ENCODE assay signal across 10 mouse cellular contexts in the genomic region with DNA sequence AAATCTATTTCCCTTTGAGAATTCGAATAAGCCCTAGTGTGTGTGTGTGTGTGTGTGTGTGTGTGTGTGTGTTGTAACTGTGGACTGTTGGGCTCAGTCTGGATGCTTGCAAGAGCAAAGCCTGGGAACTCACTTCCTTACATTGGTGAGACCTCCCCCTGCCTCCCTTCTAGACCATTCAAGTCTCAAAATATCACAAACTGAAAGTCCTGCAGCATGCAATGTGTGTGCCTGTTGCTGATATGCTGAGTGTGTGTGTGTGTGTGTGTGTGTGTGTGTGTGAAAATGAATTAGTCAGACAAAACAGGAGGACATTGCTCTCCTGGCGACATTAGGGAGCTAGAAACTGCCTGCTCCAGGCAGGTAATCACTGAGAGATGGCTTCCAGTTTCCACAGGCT. TPM values are rescaled to one million over a fixed set of nuclear protein-coding genes. Genes with fewer than 3 reads are reported as not detected.
DNase-seq lines count a peak whose midpoint lies in the region; ATAC-seq lines count a peak whose summit lies in the region.
"Had no signal": no experiment of that assay in that cellular context is flagged by ENCODE, and none has a peak within 500 bp of the region (broad histone marks: within the 10 kb centered on the region; RNA-seq: fewer than 3 reads in every experiment).

No protein-coding gene starts in this region.

- DNase-seq in urinary bladder, adult 18-20 months (ENCODE audit: low spot score in 2 of 2) = no peak
- no peak for DNase-seq in urinary bladder, postnatal 14 days (ENCODE audit: low spot score)
- DNase-seq in frontal cortex, postnatal 10 days (ENCODE audit: low spot score in 2 of 2) = no peak
- DNase-seq: kidney, adult 9 months had no signal

- no peaks in the 10 kb centered on the region for H3K9me3 ChIP-seq in hindbrain, embryonic 16.5 days (ENCODE audit: control insufficient read depth, low read length)
- no peaks in the 10 kb centered on the region for H3K9me3 ChIP-seq in hindbrain, embryonic 12.5 days (replicated peaks)

- no peak overlapping the region for H3K4me3 ChIP-seq in hindbrain, embryonic 16.5 days (ENCODE audit: low read length)
- H3K4me3 ChIP-seq in hindbrain, embryonic 12.5 days = no peak overlapping the region
- H3K4me3 ChIP-seq in macrophage (ENCODE audit: inconsistent target) = peak overlapping the region; percentile 67

- 0 out of 2 replicates have a peak, but pooled peaks have one; percentile 13 for ATAC-seq in hindbrain, embryonic 16.5 days
- ATAC-seq in hindbrain, embryonic 12.5 days (ENCODE audit: low FRiP score) = no peak
- ATAC-seq in CD4-positive, CD25-positive, alpha-beta regulatory T cell, adult 4 months = peak; percentile 17
- peak; percentile 45 for ATAC-seq in common myeloid progenitor, adult 5-6 weeks (replicated peaks; ENCODE audit: low read depth, poor library complexity, severe bottlenecking)
- ATAC-seq: forebrain, embryonic 14.5 days had no signal

- H3K4me1 ChIP-seq in hindbrain, embryonic 16.5 days (ENCODE audit: control insufficient read depth, insufficient read depth, low read depth, low read length) = no peaks in the 10 kb centered on the region
- no peaks in the 10 kb centered on the region for H3K4me1 ChIP-seq in hindbrain, embryonic 12.5 days

- H3K36me3 ChIP-seq in hindbrain, embryonic 16.5 days (ENCODE audit: control insufficient read depth, insufficient read depth, low read length) = no peaks in the 10 kb centered on the region
- no peaks in the 10 kb centered on the region for H3K36me3 ChIP-seq in hindbrain, embryonic 12.5 days
- peaks cover 20% of the 10 kb centered on the region; the same call in 1 of the 2 replicates for H3K36me3 ChIP-seq in macrophage (ENCODE audit: inconsistent target)

- no peak overlapping the region for H3K4me2 ChIP-seq in hindbrain, embryonic 16.5 days (ENCODE audit: low read length)
- no peak overlapping the region for H3K4me2 ChIP-seq in hindbrain, embryonic 12.5 days (replicated peaks)

- H3K27me3 ChIP-seq in hindbrain, embryonic 16.5 days (replicated peaks; ENCODE audit: control insufficient read depth, insufficient read depth, low read length) = no peaks in the 10 kb centered on the region
- no peaks in the 10 kb centered on the region for H3K27me3 ChIP-seq in hindbrain, embryonic 12.5 days

- no peak overlapping the region for H3K9ac ChIP-seq in hindbrain, embryonic 16.5 days (ENCODE audit: low read depth, low read length)
- no peak overlapping the region for H3K9ac ChIP-seq in hindbrain, embryonic 12.5 days

- H3K79me2 ChIP-seq in macrophage (ENCODE audit: inconsistent target) = peaks cover 39% of the 10 kb centered on the region

- H3K27ac ChIP-seq in hindbrain, embryonic 16.5 days (ENCODE audit: low read depth, low read length) = no peak overlapping the region
- H3K27ac ChIP-seq in hindbrain, embryonic 12.5 days = no peak overlapping the region
- H3K27ac ChIP-seq in macrophage = peak overlapping the region; percentile 98

- WGBS in hindbrain, embryonic 16.5 days = 74% methylated on average over 2 of the region's 2 CpGs
- 76% methylated on average over 2 of the region's 2 CpGs for WGBS in hindbrain, embryonic 12.5 days
- WGBS in macrophage (ENCODE audit: missing documents) = 0% methylated on average over 1 of the region's 2 CpGs

RNA-seq across cellular contexts. Expression of a gene that starts 0.5 kb away (rescaled TPM):
- polyA plus RNA-seq in hindbrain, embryonic 16.5 days (2015; fragmentation: Nextera tagmentation; extraction: Ambion mirVana) = 0.98 and 1.4 TPM in 2 replicates
- 1.4 and 1.9 TPM in 2 replicates for polyA plus RNA-seq in hindbrain, embryonic 12.5 days (2016; fragmentation: Nextera tagmentation; extraction: Ambion mirVana)
- polyA plus RNA-seq in CD4-positive, CD25-positive, alpha-beta regulatory T cell, adult 4 months (2017; shearing (Covaris generic)) = 10 to 100 TPM; 18.7 to 33.8 TPM
- 46.3 and 60.0 TPM in 2 replicates for total RNA-seq in common myeloid progenitor, adult 5-6 weeks (2017)
- 100 to 1,000 TPM in 1 of 26 experiments, 10 to 100 TPM in 24, 1 to 10 TPM in 1; 3.7 to 101 (median 51.9) TPM for total RNA-seq in macrophage (2018; cell fraction: chromatin; rRNA removed)
- 10 to 100 TPM; 17.9 to 46.3 (median 30.7) TPM for total RNA-seq in macrophage (2018; cell fraction: cytosol; rRNA removed)
- total RNA-seq in macrophage (2018; cell fraction: nucleus; rRNA removed) = 100 to 1,000 TPM in 1 of 26 experiments, 10 to 100 TPM in 25; 10.6 to 129 (median 43.1) TPM
- 21.7 to 56.8 TPM (median 24.4 TPM) in 3 replicates for polyA plus RNA-seq in macrophage (2018)
